Mouse (Mus musculus) heart, adult 18-20 months (tissue): ENCODE measurements at regions not wholly inside any gene's neighbourhood (a gene's known extent, or its start where the extent isn't known, plus 50 kb on each side); places are given as distances from the start of the nearest gene placed in this dataset.

Experiments
- DNase-seq, 2 experiments: peaks; one replicate each; pipeline ENCODE4 v3.0.0; 2021 to 2022; ENCODE audit warnings: mixed read lengths in 1 of 2

- peak; percentile 22 to 46 for DNase-seq
These were observed 62.5 kb upstream of the Ube2e1 start for GRCm38 (mm10) chr14:18394071-18394745.

- no peak for DNase-seq
These were observed 60.3 kb upstream of the Ube2e1 start for GRCm38 (mm10) chr14:18391824-18392486.

GRCm38 (mm10) chr14:18389390-18389789, 57.7 kb upstream of the Ube2e1 start:
- DNase-seq = no peak

GRCm38 (mm10) chr14:18385953-18386668, 54.5 kb upstream of the Ube2e1 start:
- DNase-seq = no peak
